Mouse (Mus musculus) 3134 (cell line): Measurements from ENCODE around the gene Rpsa.

Experiments
- DNase-seq: peaks from one replicate; pipeline ENCODE4 v3.0.0-alpha.2; 2011; ENCODE audit warnings: low spot score; ENCODE audit not compliant: insufficient read length; ENCODE audit errors: extremely low read depth

Rpsa gene

DNA sequence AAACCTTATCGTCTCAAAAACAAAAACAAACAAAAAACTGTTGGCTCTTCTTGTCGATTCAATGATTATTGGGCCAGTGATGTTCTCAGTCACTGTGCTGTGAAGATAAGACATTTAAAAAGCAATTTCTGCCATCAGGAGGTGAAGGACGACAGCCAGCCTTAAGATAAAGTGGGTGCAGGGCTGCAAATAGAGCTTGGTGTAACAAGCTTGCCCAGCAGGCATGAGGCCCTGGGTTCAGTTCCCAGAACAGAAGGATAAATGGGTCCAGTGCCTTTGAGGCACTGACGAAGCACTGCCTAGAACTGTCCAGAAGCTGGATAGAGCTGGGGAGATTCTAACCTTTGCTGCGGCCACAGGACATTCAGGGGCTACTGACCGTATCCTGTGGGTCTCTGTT is 15.0 kb upstream of the Rpsa start:
- no peak for DNase-seq

DNA sequence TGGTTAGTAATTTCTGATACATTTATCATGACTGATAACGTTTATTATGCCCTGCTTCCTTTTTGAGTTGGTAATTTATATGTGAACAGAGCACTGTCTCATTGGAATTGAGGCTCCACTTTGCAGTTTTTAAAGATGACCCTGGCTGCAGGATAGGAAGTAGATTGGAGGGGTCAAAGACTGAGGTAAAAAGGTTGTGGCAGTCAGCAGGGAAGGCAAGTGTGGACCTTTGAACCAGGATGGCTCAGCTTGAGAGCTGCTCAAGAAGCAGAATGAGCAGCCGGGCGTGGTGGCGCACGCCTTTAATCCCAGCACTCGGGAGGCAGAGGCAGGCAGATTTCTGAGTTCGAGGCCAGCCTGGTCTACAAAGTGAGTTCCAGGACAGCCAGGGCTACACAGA is 14.0 kb upstream of the Rpsa start:
- no peak for DNase-seq

DNA sequence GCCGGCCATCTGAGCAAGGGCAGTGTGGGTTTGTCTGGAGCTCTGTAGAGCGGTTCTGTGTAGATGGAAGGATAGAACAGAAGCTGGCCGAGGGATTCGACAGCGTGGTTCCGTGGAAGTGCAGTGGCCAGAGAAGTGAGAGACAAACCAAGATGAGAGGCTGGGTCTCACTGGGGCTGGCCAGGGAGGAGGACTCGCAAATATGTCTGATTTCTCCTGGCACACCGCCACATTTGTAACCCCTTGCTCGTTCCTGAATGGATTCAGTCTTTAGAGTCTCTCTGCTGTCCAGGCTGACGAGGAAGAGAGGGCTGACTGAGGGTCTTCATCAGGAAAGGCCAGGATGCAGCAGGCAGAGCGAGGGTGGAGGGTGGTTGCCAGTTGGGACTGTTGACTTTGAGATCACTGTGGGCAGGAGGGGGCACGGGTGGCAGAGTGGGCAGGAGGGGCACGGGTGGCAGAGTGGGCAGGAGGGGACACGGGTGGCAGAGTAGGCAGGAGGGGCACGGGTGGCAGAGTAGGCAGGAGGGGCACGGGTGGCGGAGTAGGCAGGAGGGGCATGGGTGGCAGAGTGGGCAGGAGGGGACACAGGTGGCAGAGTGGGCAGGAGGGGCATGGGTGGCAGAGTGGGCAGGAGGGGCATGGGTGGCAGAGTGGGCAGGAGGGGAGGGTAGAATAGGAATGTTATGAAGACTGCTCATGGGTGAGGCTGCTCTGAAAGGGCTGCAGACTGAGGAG is 13.3 kb upstream of the Rpsa start:
- DNase-seq: no peak

DNA sequence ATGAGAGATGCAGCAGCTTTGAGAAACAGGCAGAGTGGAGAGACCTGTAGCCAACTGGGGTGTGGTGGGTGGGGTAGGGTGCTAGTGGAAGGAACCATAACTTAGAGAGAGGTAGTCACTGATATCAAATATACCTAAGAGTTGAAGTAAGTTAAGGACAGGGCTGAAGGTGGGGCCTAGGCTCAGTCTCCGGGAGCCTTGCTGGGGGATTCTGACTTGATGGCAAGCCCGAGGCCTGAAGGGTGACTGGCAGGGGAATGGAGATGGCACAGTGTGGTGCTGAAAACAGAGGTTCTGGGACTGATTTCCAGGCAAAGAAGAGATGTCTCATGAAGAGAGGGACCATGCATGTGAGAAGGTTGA is 12.7 kb upstream of the Rpsa start:
- no peak for DNase-seq

DNA sequence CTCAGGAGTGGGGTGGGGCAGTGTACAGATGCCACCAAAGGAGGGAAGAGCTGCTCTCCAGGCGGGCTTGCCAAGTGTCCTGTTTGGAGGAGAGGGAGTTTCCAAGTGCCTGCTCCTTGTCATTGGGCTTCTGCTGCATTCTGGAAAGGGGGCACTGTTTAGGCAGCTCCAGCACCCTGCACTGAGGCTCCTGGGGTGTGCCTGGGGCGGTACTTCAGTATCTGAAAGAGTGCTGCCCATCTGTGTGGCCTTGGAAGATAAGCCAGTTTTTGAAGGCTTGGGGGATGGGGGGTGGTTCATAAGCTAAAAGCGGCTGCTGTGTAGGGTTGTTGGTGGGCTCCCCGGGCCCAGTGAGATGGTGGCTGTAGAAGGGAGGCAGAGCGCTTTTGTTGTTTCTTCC is 11.9 kb upstream of the Rpsa start:
- DNase-seq: no peak

DNA sequence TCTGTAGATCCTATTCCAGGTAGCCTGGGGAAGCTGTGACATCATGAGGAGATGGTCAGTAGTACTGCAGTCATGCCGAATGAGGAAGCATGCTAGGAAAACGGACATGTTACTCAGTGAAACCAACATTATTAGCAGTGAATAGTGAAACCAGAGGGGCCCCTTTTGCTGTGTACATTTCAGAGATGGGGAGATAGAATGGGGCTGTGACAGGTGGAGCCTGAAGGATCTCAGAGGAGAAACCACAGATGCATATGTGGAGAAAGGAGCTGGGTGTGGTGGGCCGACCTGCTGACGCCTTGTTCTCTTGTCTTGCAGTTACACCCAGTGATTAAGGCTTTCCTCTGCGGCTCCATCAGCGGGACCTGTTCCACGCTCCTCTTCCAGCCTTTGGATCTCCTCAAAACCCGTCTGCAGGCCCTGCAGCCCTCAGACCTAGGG is 11.3 kb upstream of the Rpsa start:
- no peak for DNase-seq

DNA sequence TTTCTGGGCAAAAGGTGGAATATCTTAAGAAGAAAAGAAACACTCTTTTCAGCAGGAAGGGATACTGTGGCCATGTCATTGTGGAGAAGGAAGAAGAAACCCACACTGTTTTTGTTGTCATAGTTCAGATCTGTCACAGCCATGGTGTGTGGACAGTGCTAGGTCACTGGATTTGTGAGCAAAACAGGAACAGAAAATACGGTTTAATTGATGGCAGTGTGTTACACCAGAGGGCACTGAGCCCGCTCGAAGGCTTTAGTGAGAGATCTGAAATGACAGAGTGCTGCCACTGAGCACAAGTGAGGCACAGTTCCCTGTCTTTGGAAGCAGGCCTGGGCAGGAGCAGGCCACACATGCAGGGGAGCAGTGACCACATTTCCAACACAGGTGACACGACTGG is 9.3 kb upstream of the Rpsa start:
- no peak for DNase-seq

DNA sequence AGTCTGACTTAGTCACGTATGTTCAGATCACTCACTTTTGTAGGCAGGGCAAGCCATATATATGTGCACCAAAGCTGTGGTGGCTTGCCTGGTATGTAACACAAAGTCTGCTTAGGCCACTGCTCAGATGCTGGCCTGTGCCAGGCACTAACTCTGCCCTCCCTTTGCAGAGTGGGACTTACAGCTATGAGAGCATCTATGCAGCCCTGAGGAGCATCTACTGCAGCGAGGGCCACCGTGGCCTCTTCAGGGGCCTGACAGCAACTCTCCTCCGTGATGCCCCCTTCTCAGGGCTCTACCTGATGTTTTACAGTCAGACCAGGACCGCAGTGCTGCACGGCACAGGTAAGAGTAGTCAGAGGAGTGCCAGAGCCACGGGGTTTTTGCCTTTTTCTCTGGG is 7.0 kb upstream of the Rpsa start:
- DNase-seq: no peak

DNA sequence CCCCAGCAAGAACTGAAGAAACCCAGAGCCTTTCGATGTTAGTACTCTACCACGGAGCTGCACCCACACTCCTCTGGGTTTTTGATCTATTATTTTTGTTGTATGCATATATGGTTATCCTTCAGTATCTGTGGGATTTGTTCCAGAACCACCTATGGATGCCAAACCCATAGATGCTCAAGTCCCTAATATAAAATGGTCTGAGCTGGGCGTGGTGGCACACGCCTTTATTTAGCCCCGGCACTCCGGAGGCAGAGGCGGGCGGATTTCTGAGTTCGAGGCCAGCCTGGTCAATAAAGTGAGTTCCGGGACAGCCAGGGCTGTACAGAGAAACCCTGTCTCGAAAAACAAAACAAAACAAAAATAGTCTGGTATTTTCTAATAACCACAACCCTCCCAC is 621 bp upstream of the Rpsa start:
- peak; percentile 28 for DNase-seq

DNA sequence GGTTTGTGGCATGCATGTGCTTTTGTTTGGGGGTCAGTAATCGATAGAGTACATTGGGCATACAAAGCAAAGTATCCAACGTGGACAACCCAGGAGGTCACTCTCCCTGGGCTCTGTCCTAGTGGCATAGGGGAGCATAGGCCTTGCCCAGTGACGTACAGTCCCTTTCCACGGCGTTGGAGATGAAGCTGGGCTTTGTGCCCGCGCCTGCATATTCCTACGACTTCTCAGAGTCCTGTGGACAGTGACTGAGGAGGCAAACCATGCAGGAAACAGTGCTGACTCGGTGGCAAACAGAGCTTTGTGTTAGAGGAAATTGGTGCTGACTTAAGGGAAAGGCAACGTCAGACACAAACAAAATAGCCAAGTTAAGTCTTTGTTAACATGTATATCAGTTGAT is 1.8 kb downstream of the Rpsa start:
- peak; percentile 25 for DNase-seq

DNA sequence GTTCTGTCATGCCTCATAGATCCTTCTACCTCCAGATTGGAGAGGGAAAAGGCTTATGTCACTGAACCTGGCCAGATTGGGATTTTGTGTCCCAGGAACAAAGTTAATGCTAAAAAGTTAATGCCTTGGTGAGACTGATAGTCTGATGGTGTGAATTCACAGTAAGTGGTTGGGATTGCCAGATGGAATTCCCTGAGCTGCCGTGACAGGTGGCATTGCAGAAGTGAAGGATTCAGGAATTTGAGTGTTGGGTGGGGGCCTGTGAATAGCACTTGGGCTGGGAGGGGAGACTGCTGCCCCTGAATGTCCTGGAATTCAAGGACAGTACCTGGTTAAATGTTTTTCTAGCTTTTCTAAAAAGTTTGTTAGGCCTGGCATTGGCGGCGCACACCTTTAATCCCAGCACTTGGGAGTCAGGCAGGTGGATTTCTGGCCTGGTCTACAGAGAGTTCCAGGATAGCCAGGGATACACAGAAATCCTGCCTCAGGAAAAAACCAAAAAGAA is 4.3 kb downstream of the Rpsa start:
- DNase-seq: no peak

DNA sequence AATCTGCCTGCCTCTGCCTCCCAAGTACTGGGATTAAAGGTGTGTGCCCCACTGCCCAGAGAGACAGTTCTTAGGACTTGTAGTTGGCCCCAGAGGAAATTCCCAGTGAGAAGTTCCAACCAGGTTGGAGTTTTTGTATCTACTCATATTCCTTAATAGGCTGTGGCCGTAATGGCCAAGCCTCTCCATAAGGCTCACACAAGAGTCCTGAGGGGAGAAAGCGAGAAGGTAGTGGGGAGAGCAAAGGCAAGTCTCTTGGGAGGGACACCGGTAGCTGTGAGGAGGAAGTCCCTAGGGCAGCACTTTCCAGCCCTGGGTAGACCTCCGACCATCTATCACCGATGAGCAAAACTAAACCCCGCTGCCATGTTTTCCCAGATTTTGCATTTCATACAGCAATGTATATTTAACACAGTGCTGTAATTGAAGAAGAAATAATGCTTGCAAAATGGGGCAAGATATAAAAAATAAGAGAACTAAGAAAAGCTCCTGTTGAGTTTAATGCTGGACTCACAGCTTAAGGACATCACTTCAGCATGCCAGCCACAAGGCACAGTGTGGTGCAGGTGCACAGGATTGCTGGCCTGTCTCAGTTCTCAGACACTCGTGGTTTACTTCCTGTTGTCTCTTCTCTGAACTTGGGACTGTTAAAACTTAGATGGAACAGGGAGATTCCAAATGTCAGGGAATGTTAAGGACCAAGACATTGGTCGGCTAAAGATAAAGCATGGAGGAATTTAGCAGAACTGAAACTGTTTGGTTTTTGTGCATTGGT is 5.7 kb downstream of the Rpsa start:
- no peak for DNase-seq

DNA sequence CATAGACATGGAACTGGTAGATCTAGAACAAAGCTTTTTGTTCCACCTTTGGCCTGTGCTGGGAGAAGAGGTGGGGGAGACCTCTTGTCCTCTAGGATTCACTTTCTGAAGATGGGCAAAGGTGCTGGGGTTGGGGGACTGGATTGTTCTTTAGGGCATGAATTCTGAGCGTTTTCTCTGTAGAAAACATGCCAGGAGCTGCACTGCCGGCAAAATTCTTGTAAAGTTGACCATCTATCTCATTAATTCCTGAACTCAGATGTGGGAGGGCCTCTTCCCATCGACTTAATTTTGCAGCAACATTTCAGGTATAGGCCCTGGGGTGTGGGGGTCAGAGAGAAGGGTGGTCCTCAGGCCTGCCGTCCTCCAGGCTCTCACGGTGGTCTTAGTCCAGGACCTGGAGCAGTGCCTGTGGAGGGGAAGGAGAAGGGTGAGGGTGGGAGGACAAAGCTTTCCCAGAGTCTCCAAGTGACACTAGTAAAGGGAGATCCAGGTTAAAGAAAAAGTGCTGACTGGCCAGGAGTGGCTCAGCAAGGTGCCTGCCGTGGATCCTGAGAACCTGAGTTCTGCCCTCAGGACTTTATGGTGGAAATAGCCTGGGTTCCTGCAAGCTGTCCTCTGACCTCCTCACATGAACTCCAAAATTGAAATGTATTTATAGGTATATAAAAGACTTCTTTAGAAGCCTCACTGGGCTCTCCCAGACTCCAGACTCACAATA is 6.4 kb downstream of the Rpsa start:
- peak; percentile 40 for DNase-seq

DNA sequence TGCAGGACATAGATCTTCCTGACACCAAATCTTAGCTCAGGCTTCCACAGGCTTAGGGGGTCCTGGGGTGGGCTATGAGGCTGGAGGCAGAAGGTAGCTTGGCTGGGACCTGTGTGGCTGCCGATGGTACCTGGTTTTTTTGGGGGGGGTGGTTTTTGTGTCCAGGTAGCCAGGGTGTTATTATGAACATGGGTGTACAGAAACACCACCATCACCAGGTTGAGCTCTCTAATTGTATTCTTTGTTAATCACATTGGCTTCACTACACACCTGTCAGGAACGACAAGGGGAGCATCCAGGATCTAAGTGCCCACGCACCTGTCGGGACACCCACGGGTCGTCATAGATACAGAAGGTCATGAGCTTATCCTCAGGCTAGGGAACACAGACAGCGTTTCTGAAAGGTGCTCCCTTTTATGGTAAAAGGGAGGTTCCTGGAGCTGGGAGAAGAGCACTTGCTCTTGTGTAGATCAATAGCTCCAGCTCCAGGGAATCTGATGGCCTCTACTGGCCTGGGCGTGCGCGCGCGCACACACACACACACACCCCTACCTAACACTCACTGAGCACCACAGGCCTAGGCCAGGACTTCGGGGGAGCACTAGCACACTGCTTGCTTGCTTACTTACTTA is 7.2 kb downstream of the Rpsa start:
- DNase-seq: peak; percentile 41

DNA sequence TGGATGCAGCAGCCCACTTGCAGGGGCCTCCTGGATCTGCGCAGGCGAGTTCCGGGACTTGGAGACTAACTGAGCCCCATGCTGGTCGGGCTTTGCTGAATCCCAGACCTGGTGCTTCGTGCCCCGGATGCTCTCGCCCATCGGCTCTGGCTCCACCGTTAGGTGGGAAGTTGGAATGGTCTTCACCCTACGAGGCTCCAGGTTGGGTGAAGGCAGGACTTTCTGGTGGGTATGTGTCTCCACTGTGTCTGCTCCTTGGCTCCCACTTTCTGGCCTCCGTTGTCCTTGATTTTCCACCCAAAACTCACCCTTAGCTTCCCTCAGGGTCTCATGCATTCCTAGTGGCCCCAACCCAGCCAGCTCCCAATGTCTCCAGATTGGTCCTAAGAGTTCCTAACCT is 8.0 kb downstream of the Rpsa start:
- no peak for DNase-seq

DNA sequence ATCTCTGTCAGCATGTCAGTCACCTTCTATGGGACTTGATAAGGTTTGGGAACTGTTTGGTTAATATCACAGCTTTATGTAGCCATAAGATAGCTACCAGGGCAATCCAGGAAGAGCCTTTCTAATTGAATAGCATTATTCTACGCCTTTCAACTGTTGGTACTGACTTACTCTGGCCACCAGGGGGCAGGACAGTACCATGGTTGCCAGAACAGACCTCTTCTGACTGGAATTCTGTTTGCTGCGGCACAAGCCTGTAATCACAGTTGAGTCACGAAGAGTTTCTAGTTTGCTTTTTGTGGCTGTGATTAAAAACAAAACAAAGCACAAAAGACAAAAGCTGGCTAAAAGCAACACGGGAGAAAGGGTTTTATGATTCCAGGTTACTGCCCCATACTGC is 13.2 kb downstream of the Rpsa start:
- no peak for DNase-seq

DNA sequence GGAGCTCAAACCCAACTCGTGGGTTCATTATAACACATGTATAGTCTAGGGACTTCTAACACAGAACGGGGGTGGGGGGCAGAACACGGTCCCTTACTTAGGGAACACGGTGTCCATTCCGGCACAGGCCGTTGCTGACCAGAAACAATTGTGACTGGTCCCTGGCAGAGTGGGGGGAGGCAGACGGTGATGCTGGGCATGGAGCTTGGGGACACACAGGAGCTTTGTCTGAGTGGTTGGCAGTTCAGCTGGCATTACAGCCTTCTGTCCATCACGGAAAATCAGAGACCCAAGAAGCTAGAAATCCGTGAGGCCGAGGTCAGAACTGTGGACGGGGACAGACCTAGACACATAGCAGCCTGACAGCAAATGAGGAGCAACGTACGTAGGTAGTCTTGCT is 17.0 kb downstream of the Rpsa start:
- DNase-seq: no peak

DNA sequence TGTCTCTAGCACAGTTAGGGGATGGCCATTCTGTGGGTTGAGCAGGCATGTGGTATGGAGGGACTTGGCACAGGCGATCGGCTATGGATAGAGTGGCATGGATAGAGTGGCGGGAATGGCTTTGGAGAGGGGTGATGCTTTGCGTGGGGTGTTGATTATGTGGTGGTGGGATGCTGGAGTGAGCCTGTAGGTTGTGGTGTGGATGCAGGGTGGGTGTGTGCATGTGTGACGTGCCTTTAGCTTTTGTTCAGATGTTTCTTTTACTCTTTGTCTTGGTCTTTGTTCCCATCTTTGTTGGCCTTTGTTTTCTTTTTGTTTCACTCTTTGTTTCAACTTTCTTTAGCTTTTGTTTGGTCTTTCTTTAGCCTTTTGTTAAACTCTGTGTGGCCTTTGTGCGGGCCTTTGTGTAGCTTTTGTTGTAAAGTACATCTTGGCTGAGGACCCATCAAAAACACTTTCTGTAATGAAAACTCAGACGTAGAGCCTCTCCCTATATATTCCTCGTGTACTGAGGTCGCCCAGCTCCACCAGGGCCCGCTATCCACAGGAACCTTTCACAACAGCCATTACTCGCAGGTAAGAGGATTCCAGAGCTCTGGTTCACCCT is 21.8 kb downstream of the Rpsa start, which contains the start of gene Mobp:
Gene Mobp, plus strand, starts transcription at position 486 of the 607 bp plus-strand sequence.
- no peak for DNase-seq

DNA sequence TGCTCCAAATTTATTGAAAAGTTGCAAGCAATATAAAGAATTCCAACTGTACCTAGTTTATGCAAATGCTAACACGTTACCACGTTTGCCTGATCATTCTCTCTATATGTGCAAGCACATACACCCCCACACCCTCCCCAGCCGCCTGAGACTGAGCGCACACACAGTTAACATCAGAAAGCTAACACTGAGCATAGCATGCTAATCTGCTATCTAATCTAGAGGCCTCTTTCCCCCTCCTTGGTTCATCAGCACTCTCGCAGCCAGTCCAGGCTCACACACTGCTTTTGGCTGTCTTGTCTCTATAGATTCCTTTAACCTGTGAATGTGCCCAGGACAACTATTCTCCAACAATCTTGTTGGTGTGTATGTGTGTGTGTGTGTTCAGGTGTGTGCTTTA is 23.7 kb downstream of the Rpsa start:
- no peak for DNase-seq

DNA sequence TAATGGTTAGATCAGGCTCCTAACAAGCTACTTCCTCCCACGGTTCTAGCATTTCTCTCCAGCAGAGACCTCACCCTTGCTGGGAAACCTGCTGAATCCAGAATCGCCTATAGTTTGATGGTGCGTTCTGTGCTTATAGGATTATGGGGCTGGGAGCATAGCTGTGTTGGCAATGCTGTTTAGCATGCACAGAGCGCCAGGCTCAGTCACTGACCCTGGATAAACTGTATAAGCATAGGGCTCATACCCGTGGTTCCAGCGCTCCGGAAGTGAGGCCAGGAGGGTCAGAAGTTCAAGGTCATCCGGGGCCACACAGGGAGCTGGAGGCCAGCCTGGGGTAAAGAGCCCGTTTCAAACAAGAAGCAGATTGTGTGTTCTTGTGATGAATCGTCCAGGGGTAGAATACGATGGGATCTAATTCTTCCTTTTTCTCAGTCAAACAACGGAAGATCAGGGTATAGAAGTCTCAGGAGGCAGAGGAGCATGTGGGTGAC is 24.5 kb downstream of the Rpsa start:
- DNase-seq: no peak
